Mouse (Mus musculus) limb, embryonic 14.5 days (tissue): ENCODE data around the gene Trpv3. TPM values are rescaled to one million over a fixed set of nuclear protein-coding genes. Genes with fewer than 3 reads are reported as not detected.
"Not testable (repeated sequence)": the region's sequence is repeated elsewhere in the genome, so short reads cannot be mapped to it uniquely, and the experiment has no call there.

Experiments used
- ATAC-seq: fragments of 200-750 bp; cut with Nextera tagmentation; 2 replicates; pipeline ENCODE4 v1.8.0; 2017; ENCODE audit warnings: low read depth, moderate number of reproducible peaks, moderate TSS enrichment; ENCODE audit not compliant: low FRiP score
- DNase-seq: peaks from one replicate; pipeline ENCODE4 v3.0.0-alpha.2; 2015; ENCODE audit warnings: low spot score
- H3K27ac ChIP-seq: fragments of 300-500 bp; sonication (generic); replicated peaks from 2 replicates; pipeline ENCODE4 v1.5.1; 2014; ENCODE audit warnings: low read depth, mild to moderate bottlenecking, low read length, moderate library complexity, mixed read lengths
- H3K27me3 ChIP-seq: fragments of 300-500 bp; sonication (generic); 2 replicates; pipeline ENCODE4 v1.6.1; 2014; ENCODE audit warnings: low read length, mixed read lengths; ENCODE audit not compliant: control insufficient read depth, insufficient read depth
- H3K36me3 ChIP-seq: fragments of 300-500 bp; sonication (generic); 2 replicates; pipeline ENCODE4 v1.6.1; 2014; ENCODE audit warnings: mild to moderate bottlenecking, low read length, moderate library complexity, mixed read lengths; ENCODE audit not compliant: control insufficient read depth, insufficient read depth
- H3K4me1 ChIP-seq: fragments of 300-500 bp; sonication (generic); 2 replicates; pipeline ENCODE4 v1.6.1; 2014; ENCODE audit warnings: antibody characterized with exemption, low read length, mixed read lengths; ENCODE audit not compliant: control insufficient read depth, insufficient read depth
- H3K4me2 ChIP-seq: fragments of 300-500 bp; sonication (generic); replicated peaks from 2 replicates; pipeline ENCODE4 v1.6.1; 2014; ENCODE audit warnings: low read depth, mild to moderate bottlenecking, low read length, moderate library complexity; ENCODE audit not compliant: severe bottlenecking
- H3K4me3 ChIP-seq: fragments of 300-500 bp; sonication (generic); replicated peaks from 2 replicates; pipeline ENCODE4 v1.5.1; 2014; ENCODE audit warnings: low read length
- H3K9ac ChIP-seq: fragments of 300-500 bp; sonication (generic); 2 replicates; pipeline ENCODE4 v1.6.1; 2014; ENCODE audit warnings: mild to moderate bottlenecking, low read depth, low read length, moderate library complexity; ENCODE audit not compliant: severe bottlenecking
- H3K9me3 ChIP-seq: fragments of 300-500 bp; sonication (generic); 2 replicates; pipeline ENCODE4 v1.6.1; 2016; ENCODE audit warnings: low read length; ENCODE audit not compliant: control insufficient read depth
- POLR2A ChIP-seq: fragments of 200-500 bp; IDR thresholded peaks from 2 replicates; pipeline ENCODE4 v1.8.0; 2012; ENCODE audit warnings: inconsistent platforms, mild to moderate bottlenecking, moderate library complexity, borderline replicate concordance; ENCODE audit not compliant: insufficient read depth, insufficient read length; ENCODE audit errors: extremely low read depth
- WGBS: fragments of 180-500 bp; shearing (Covaris S2); extraction: QIAGEN DNeasy Blood & Tissue Kit; methylation state at CpG from one replicate; pipeline ENCODE4 v1.1.7; 2014; 5-methylcytosine and 5-hydroxymethylcytosine counted together
- polyA plus RNA-seq, 2 experiments: library from polyadenylated mRNA; depleted of rRNA in 1 of 2; stranded (reverse) in 1 of 2; unstranded in 1 of 2; fragments of >200 nt; fragmentation: Nextera tagmentation in 1 of 2; extraction: Ambion mirVana in 1 of 2; gene quantifications; 2 replicates each; pipeline versions ENCODE4 v1.2.1 to v1.2.3; 2012 to 2014

The Trpv3 gene
- polyA plus RNA-seq, 2 experiments = 0.54 to 0.55 TPM

DNA sequence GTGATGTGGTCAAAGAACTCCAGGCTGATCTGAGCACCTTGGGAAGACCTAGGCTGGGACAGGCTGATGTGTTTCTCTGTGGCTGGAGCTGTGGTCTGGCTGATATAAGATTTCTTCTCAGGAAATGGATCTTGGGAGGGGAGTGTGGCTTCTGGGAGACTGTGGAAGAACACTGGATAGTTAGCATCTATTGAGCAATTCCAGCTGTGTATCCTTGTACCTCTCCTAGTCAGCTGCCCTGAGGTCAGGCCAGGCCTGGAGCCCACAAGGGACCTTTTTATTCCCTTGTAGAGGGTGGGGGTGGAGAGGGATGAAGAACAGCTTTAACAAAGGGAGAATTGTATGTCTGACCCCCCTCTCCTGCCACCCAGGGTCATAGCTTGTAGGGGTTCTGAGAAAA, 17.2 kb downstream of the Trpv3 start:
- Histone ChIP-seq H3K9ac (no peak overlapping the region), H3K9me3 (no peaks in the 10 kb centered on the region), H3K4me3 (no peak overlapping the region), H3K27me3 (no peaks in the 10 kb centered on the region), H3K36me3 (no peaks in the 10 kb centered on the region), H3K4me2 (no peak overlapping the region), H3K27ac (no peak overlapping the region), H3K4me1 (no peaks in the 10 kb centered on the region; the same call in 1 of the 2 replicates)
- ATAC-seq (no peak), DNase-seq (no peak)
- TF ChIP-seq POLR2A = no peak

- no peak for DNase-seq
- ATAC-seq = no peak
- WGBS = 80% methylated on average over 1 of the region's 1 CpGs
These were observed 22.4 kb downstream of the Trpv3 start for GRCm38 (mm10) chr11:73289621-73290020.

DNA sequence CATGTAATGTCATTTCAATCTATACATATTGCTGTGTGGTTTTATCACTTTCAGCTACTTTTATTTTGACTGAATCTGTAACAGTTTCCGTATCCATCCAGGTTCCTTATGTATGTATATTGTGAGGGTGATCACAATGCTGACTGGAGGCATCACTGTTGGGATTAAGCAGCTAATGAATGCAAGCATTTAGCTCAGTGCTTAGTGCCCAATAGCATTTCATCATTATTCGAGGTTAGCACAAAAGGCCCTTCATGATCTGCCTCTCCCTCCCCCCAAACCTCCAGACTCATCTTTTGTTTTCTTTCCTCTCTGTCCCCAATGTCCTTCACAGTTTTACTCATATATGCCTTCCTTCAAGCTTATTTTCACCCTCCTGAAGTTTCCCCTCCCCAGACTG, 35.9 kb downstream of the Trpv3 start:
- Histone ChIP-seq H3K4me2 (no peak overlapping the region), H3K4me1 (no peaks in the 10 kb centered on the region), H3K9ac (no peak overlapping the region), H3K36me3 (no peaks in the 10 kb centered on the region), H3K27me3 (no peaks in the 10 kb centered on the region), H3K27ac (no peak overlapping the region), H3K4me3 (no peak overlapping the region), H3K9me3 (no peaks in the 10 kb centered on the region)
- DNase-seq = no peak
- no peak for TF ChIP-seq POLR2A
- WGBS = 58% methylated on average over 2 of the region's 2 CpGs
- ATAC-seq = no peak

More at GRCm38 (mm10) chr11:73289621-73290020, 22.4 kb downstream of the Trpv3 start:
- Histone ChIP-seq H3K4me2 (no peak overlapping the region), H3K36me3 (no peaks in the 10 kb centered on the region), H3K9me3 (no peaks in the 10 kb centered on the region), H3K27me3 (no peaks in the 10 kb centered on the region), H3K9ac (no peak overlapping the region), H3K4me3 (no peak overlapping the region), H3K4me1 (no peaks in the 10 kb centered on the region), H3K27ac (no peak overlapping the region)
- no peak for TF ChIP-seq POLR2A

DNA sequence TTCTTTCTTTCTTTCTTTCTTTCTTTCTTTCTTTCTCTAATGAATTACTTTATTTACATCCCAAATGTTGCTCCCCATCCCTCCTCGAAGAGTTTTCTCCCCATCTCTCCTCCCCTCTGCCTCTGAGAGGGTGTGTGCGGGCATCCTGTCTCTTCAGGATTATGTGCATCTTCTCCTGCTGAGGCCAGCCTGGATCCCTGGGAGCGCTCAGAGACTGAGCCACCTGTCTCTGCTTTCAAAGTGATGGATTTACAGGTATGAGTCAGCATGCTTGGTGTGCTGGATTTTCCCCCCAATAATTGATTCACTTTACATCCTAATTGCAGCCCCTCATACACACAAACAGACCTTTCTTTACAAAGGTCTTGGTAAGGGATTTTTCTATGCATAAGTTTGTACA, 48.8 kb downstream of the Trpv3 start:
- H3K4me3 ChIP-seq = no peak overlapping the region
- no peaks in the 10 kb centered on the region for H3K36me3 ChIP-seq
- no peak overlapping the region for H3K27ac ChIP-seq
- 43% methylated on average over 3 of the region's 3 CpGs for WGBS
- H3K27me3 ChIP-seq = no peaks in the 10 kb centered on the region
- TF ChIP-seq POLR2A = no peak
- H3K4me2 ChIP-seq = no peak overlapping the region
- no peaks in the 10 kb centered on the region for H3K9me3 ChIP-seq
- ATAC-seq = no peak
- DNase-seq = no peak
- no peaks in the 10 kb centered on the region for H3K4me1 ChIP-seq
- H3K9ac ChIP-seq = no peak overlapping the region

- not testable (repeated sequence) for H3K9ac ChIP-seq, H3K4me2 ChIP-seq, H3K27me3 ChIP-seq
These were observed 51.4 kb downstream of the Trpv3 start for GRCm38 (mm10) chr11:73318581-73318980.

DNA sequence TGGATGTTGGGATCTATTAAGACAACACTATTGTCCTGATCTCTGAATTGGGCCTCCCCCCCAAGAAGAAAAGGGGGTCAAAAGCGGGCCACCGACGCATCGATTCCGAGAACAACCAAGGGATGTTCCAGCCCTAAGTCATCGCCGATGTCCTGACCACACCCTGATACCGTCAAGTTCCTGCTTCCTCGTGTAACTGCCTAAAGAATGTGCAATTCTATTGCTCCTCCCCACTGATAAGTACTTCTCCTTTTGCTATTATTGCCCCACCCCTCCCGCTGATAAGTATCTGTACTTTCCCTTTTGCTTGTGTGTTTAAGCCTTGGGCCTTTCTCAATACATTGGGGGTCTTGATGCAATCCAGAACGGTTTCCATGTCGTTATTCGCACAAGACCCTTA, 53.9 kb downstream of the Trpv3 start:
- WGBS = 94% methylated on average over 13 of the region's 13 CpGs
- H3K9ac ChIP-seq, H3K9me3 ChIP-seq, DNase-seq, H3K27ac ChIP-seq, H3K4me1 ChIP-seq, H3K36me3 ChIP-seq, H3K4me3 ChIP-seq, H3K27me3 ChIP-seq, H3K4me2 ChIP-seq, ATAC-seq: not testable (repeated sequence)

More at GRCm38 (mm10) chr11:73318581-73318980, 51.4 kb downstream of the Trpv3 start:
- not testable (repeated sequence) for H3K4me3 ChIP-seq, H3K9me3 ChIP-seq, H3K27ac ChIP-seq, DNase-seq, ATAC-seq, H3K36me3 ChIP-seq, H3K4me1 ChIP-seq
- 86% methylated on average over 2 of the region's 2 CpGs for WGBS
